Mouse (Mus musculus) forebrain, embryonic 14.5 days (tissue): ENCODE results near the gene Mt1. TPM values are rescaled to one million over a fixed set of nuclear protein-coding genes. Genes with fewer than 3 reads are reported as not detected.

Experiments
- ATAC-seq: fragments of 200-750 bp; cut with Nextera tagmentation; 2 replicates; pipeline ENCODE4 v1.8.0; 2017; ENCODE audit warnings: mild to moderate bottlenecking, moderate library complexity
- DNase-seq: peaks from one replicate; pipeline ENCODE4 v3.0.0-alpha.2; 2015; ENCODE audit warnings: low spot score
- H3K27ac ChIP-seq: fragments of 300-500 bp; sonication (generic); 2 replicates; pipeline ENCODE4 v1.5.1; 2014; ENCODE audit warnings: low read depth, mild to moderate bottlenecking, control low read depth, low read length, moderate library complexity
- H3K27me3 ChIP-seq: fragments of 300-500 bp; sonication (generic); replicated peaks from 2 replicates; pipeline ENCODE4 v1.6.1; 2014; ENCODE audit warnings: low read length, control low read depth, mixed read lengths; ENCODE audit not compliant: control insufficient read depth, insufficient read depth
- H3K36me3 ChIP-seq: fragments of 300-500 bp; sonication (generic); 2 replicates; pipeline ENCODE4 v1.6.1; 2014; ENCODE audit warnings: low read length, control low read depth; ENCODE audit not compliant: control insufficient read depth, insufficient read depth
- H3K4me1 ChIP-seq: fragments of 300-500 bp; sonication (generic); 2 replicates; pipeline ENCODE4 v1.6.1; 2014; ENCODE audit warnings: antibody characterized with exemption, low read length, control low read depth; ENCODE audit not compliant: control insufficient read depth, insufficient read depth
- H3K4me2 ChIP-seq: fragments of 300-500 bp; sonication (generic); 2 replicates; pipeline ENCODE4 v1.6.1; 2014; ENCODE audit warnings: mild to moderate bottlenecking, control low read depth, low read length
- H3K4me3 ChIP-seq: fragments of 300-500 bp; sonication (generic); 2 replicates; pipeline ENCODE4 v1.5.1; 2014; ENCODE audit warnings: low read depth, low read length, control low read depth
- H3K9ac ChIP-seq: fragments of 300-500 bp; sonication (generic); 2 replicates; pipeline ENCODE4 v1.6.1; 2014; ENCODE audit warnings: mild to moderate bottlenecking, low read length, control low read depth, moderate library complexity
- H3K9me3 ChIP-seq: fragments of 300-500 bp; sonication (generic); replicated peaks from 2 replicates; pipeline ENCODE4 v1.6.1; 2016; ENCODE audit warnings: low read length, control low read depth, mixed read lengths; ENCODE audit not compliant: control insufficient read depth
- WGBS: fragments of 180-500 bp; shearing (Covaris S2); extraction: QIAGEN DNeasy Blood & Tissue Kit; methylation state at CpG from one replicate; pipeline ENCODE4 v1.1.7; 2014; 5-methylcytosine and 5-hydroxymethylcytosine counted together
- polyA plus RNA-seq: library from polyadenylated mRNA; unstranded; fragments of >200 nt; fragmentation: Nextera tagmentation; extraction: Ambion mirVana; gene quantifications from 2 replicates; pipeline ENCODE4 v1.2.1, GENCODE M21; 2014

Gene Mt1
- polyA plus RNA-seq, 1 experiment from 2014 or later, result 110 TPM

DNA sequence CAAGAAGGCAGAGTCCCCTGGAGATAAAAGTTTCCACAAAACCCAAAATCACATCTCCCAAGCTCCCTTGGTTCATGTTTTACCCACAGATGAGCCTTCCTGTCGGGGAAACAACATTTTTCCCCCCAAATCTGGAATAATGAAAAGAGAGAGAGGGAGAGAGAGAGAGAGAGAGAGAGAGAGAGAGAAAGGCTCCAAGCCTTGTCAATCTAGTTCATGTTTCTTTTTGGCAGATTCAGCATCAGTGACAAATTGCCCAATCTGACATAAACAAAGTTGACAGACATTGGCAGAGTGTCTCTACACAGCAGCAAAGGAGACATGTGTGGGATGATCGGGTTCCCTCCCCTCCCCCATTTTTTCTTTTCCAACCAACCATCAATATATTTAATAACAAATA lies 28.6 kb downstream of the Mt1 start:
- peak; percentile 61 for DNase-seq
- no peak overlapping the region for H3K4me3 ChIP-seq
- no peak for ATAC-seq
- H3K9ac ChIP-seq, result no peak overlapping the region
- H3K9me3 ChIP-seq, result no peaks in the 10 kb centered on the region
- no peaks in the 10 kb centered on the region for H3K4me1 ChIP-seq
- no peak overlapping the region for H3K27ac ChIP-seq
- no peaks in the 10 kb centered on the region for H3K36me3 ChIP-seq
- no peaks in the 10 kb centered on the region for H3K27me3 ChIP-seq
- WGBS, result 48% methylated on average over 2 of the region's 2 CpGs
- no peak overlapping the region for H3K4me2 ChIP-seq

DNA sequence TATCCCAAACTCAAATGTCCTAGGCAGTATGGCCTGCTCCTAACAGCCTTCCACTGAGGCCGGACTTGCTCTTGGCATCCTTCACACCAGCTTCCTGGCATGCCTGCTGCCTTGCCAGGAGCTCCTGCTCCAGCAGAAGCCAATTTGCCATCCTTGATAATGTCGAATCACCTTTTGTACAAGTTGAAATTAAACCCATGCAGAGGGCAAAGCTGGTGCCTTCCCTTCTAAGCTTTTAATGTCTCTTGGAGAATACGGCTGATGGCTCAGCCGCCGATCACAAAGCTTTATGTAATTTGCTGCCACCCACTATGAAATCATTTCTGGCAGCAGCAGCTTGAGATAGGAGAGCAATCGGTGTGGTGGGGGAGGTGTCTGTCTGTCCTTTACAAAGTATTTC lies 30.8 kb downstream of the Mt1 start:
- Histone ChIP-seq H3K4me2 (no peak overlapping the region), H3K9me3 (no peaks in the 10 kb centered on the region), H3K4me1 (no peaks in the 10 kb centered on the region; the same call in 1 of the 2 replicates), H3K4me3 (no peak overlapping the region), H3K9ac (no peak overlapping the region), H3K27me3 (no peaks in the 10 kb centered on the region), H3K36me3 (no peaks in the 10 kb centered on the region), H3K27ac (no peak overlapping the region)
- 71% methylated on average over 6 of the region's 6 CpGs for WGBS
- DNase-seq, result no peak
- no peak for ATAC-seq

DNA sequence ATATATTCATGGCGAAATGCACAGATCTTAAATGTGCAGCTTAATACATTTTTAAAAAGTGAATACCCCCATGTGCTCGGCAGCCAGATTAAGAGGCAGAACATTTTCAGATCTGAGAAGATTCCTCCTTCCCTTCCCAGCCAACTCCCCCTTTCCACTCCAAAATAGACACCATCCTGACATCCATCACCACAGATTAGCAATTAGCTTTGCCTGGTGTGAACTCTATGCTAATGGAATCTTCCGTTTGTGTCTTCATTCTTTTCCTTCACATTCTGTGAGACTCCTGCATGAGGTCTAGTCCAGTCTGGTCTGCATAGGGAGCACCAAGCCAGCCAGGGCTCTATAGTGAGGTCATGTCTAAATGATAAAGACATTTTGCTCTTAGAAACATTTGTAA lies 31.3 kb downstream of the Mt1 start:
- H3K4me2 ChIP-seq, result no peak overlapping the region
- DNase-seq (no peak), ATAC-seq (no peak)
- no peaks in the 10 kb centered on the region for H3K9me3 ChIP-seq
- H3K27ac ChIP-seq, result no peak overlapping the region
- H3K4me3 ChIP-seq, result no peak overlapping the region
- H3K36me3 ChIP-seq, result no peaks in the 10 kb centered on the region
- 61% methylated on average over 3 of the region's 3 CpGs for WGBS
- H3K27me3 ChIP-seq, result no peaks in the 10 kb centered on the region
- peaks cover 2% of the 10 kb centered on the region; the same call in 1 of the 2 replicates for H3K4me1 ChIP-seq
- no peak overlapping the region for H3K9ac ChIP-seq

DNA sequence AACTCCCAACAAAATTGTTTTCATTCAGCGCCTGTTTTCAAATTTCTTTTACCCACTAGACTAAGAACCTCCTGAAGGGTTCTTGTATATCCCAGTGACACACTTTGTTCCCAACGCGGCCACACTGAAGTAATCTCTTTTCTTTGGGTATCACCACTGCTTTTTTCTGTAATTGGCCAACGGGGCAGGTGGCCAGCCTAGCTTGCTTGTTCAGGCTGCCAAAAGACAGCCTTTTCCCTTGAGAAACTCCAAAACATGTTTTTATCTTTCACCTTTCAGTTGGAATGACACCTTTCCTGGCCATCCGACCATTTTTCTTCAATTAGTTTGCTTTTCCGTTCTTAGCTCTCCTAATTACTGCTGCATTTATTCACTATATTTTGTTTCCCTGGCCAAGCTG lies 34.9 kb downstream of the Mt1 start:
- Histone ChIP-seq H3K36me3 (no peaks in the 10 kb centered on the region), H3K9me3 (no peaks in the 10 kb centered on the region), H3K4me2 (peak overlapping the region; percentile 68), H3K4me3 (peak overlapping the region; percentile 48), H3K27me3 (no peaks in the 10 kb centered on the region), H3K9ac (no peak overlapping the region), H3K27ac (no peak overlapping the region), H3K4me1 (peaks cover 11% of the 10 kb centered on the region; the same call in 1 of the 2 replicates)
- 0 out of 2 replicates have a peak, but pooled peaks have one; percentile 1 for ATAC-seq
- peak; percentile 22 for DNase-seq
- WGBS, result 24% methylated on average over 6 of the region's 6 CpGs

DNA sequence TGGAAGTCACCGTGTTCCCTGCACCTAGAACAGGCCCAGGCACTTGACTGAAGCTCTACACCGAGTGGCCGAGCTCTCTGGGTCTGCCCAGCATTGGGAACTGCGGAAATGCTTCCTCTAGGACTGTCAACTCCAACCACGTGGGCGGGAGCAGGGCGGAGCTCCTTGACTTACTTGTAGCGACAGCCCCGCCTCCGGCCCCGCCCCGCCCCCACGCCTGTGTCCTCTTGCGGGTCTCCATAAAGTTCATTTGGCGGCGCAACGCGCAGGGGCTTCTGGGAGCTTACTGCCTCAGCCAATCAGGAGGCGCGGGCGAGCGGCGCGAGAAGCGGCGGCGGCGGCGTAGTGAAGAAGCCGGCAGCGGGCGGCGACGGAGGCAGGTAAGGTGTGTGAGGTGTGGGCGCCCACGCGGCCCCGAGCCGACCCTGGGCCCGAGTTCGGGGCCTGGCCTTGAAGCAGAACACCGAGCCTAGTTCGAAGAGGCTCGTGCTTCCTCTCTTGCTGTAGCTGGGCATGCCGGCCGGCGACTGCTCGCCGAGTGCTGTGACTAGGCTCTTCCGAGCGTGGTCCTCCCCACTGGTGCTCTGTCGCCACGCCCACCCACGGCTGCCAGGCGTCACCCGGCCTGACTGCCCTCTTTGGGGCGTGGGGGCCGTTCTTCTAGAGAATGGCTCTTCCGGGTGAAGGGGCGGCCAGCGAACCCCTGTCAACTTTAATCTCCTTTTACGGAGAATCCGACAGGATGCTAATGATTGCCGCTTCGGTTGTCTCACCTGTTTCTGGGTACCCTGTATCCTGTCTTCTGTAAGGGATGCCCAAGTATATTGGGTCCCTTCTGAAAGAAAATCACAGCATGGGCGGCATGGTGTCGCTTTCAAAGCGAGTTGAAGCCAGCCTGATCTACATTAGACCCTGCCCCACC lies 35.6 kb downstream of the Mt1 start, which contains the start of gene Nup93:
Gene Nup93, plus strand, starts transcription at position 313 of the 922 bp plus-strand sequence.
- WGBS, result under 1% methylated on average over 66 of the region's 68 CpGs
- peak; percentile 98 for ATAC-seq

GRCm38 (mm10) chr8:94227381-94227939 lies 48.6 kb downstream of the Mt1 start:
- Histone ChIP-seq H3K27ac (no peak overlapping the region), H3K4me2 (no peak overlapping the region), H3K4me3 (no peak overlapping the region), H3K27me3 (no peaks in the 10 kb centered on the region), H3K4me1 (no peaks in the 10 kb centered on the region), H3K9ac (no peak overlapping the region), H3K9me3 (no peaks in the 10 kb centered on the region), H3K36me3 (peaks cover 22% of the 10 kb centered on the region)
- ATAC-seq, result no peak
- WGBS, result 94% methylated on average over 7 of the region's 7 CpGs
- DNase-seq, result no peak

More for the DNA sequence above, 35.6 kb downstream of the Mt1 start, which contains the start of gene Nup93:
- no peaks in the 10 kb centered on the region for H3K27me3 ChIP-seq
- peak; percentile 99 for DNase-seq
- H3K4me2 ChIP-seq, result peak within 1 kb of the TSS; percentile 68
- H3K36me3 ChIP-seq, result no peaks in the 10 kb centered on the region
- peak within 1 kb of the TSS; percentile 48 for H3K4me3 ChIP-seq
- peaks cover 11% of the 10 kb centered on the region; the same call in 1 of the 2 replicates for H3K4me1 ChIP-seq
- peak within 1 kb of the TSS; percentile 63 for H3K9ac ChIP-seq
- no peaks in the 10 kb centered on the region for H3K9me3 ChIP-seq
- 0 out of 2 replicates have a peak within 1 kb of the TSS, but pooled peaks have one; percentile 3 for H3K27ac ChIP-seq

Other genes with a start within 250 kb of the Mt1 start
- gene Amfr, start 166.2 kb upstream of the Mt1 start, polyA plus RNA-seq, result 55.8 and 60.2 TPM in 2 replicates
- 165 and 171 TPM in 2 replicates for gene Nudt21, start 142.1 kb upstream of the Mt1 start, polyA plus RNA-seq
- gene Ogfod1, start 141.9 kb upstream of the Mt1 start, polyA plus RNA-seq, result 9.8 and 13.4 TPM in 2 replicates
- gene Bbs2, start 80.2 kb upstream of the Mt1 start, polyA plus RNA-seq, result 18.7 and 22.8 TPM in 2 replicates
- gene Mt4, start 41.9 kb upstream of the Mt1 start, polyA plus RNA-seq, result not detected in 2 replicates
- 237 and 306 TPM in 2 replicates for gene Mt3, start 26.5 kb upstream of the Mt1 start, polyA plus RNA-seq
- 29.4 and 47.5 TPM in 2 replicates for gene Mt2, start 6.4 kb upstream of the Mt1 start, polyA plus RNA-seq
- 65.2 and 72.6 TPM in 2 replicates for gene Nup93, start 35.5 kb downstream of the Mt1 start, polyA plus RNA-seq
- gene Slc12a3, start 150.1 kb downstream of the Mt1 start, polyA plus RNA-seq, result not detected in 2 replicates
- 62.6 and 72.3 TPM in 2 replicates for gene Herpud1, start 207.4 kb downstream of the Mt1 start, polyA plus RNA-seq